ENCODE assay signal across 11 mouse cellular contexts in genomic region chrX:7605575-7605941, GRCm38 (mm10). TPM values are rescaled to one million over a fixed set of nuclear protein-coding genes. Genes with fewer than 3 reads are reported as not detected.
DNase-seq lines count a peak whose midpoint lies in the region; ATAC-seq lines count a peak whose summit lies in the region.
"Had no signal": no experiment of that assay in that cellular context is flagged by ENCODE, and none has a peak within 500 bp of the region (broad histone marks: within the 10 kb centered on the region; RNA-seq: fewer than 3 reads in every experiment).

No protein-coding gene starts in this region.

- H3K9ac ChIP-seq in heart, embryonic 11.5 days (ENCODE audit: low read depth, low read length), result no peak overlapping the region
- H3K9ac ChIP-seq in hindbrain, embryonic 13.5 days, result no peak overlapping the region

- H3K9me3 ChIP-seq in heart, embryonic 11.5 days (replicated peaks; ENCODE audit: control insufficient read depth, low read length), result no peaks in the 10 kb centered on the region
- no peaks in the 10 kb centered on the region for H3K9me3 ChIP-seq in hindbrain, embryonic 13.5 days
- H3K9me3 ChIP-seq: embryonic facial prominence, embryonic 13.5 days had no signal

- no peak for ATAC-seq in heart, embryonic 11.5 days (replicated peaks; ENCODE audit: insufficient number of reproducible peaks, low FRiP score, low TSS enrichment)
- ATAC-seq in hindbrain, embryonic 13.5 days (ENCODE audit: low FRiP score), result peak; percentile 41

- DNase-seq in heart, postnatal 25 days (ENCODE audit: low spot score), result no peak
- peak; percentile 36 for DNase-seq in CD4-positive, CD25-positive, alpha-beta regulatory T cell, adult 2 months (ENCODE audit: low read depth, low spot score)
- no peak for DNase-seq in urinary bladder, adult 18-20 months (ENCODE audit: low spot score in 2 of 2)
- DNase-seq in kidney, adult 18-20 months, result no peak
- DNase-seq in kidney, postnatal 36 days, result no peak

- no peak overlapping the region for H3K27ac ChIP-seq in heart, embryonic 11.5 days (ENCODE audit: low read depth, low read length)
- H3K27ac ChIP-seq in hindbrain, embryonic 13.5 days, result no peak overlapping the region
- H3K27ac ChIP-seq in macrophage, result no peak overlapping the region
- H3K27ac ChIP-seq: embryonic facial prominence, embryonic 13.5 days had no signal

- peaks cover 33% of the 10 kb centered on the region; the same call in 1 of the 2 replicates for H3K79me2 ChIP-seq in macrophage (ENCODE audit: inconsistent target)

- peaks cover 3% of the 10 kb centered on the region; the same call in 1 of the 2 replicates for H3K27me3 ChIP-seq in heart, embryonic 11.5 days (ENCODE audit: control insufficient read depth, insufficient read depth, low read length)
- peaks cover 4% of the 10 kb centered on the region; the same call in 1 of the 2 replicates for H3K27me3 ChIP-seq in hindbrain, embryonic 13.5 days
- H3K27me3 ChIP-seq: embryonic facial prominence, embryonic 13.5 days had no signal

- peak overlapping the region; percentile 32; the same call in 1 of the 2 replicates for H3K4me2 ChIP-seq in heart, embryonic 11.5 days
- no peak overlapping the region for H3K4me2 ChIP-seq in hindbrain, embryonic 13.5 days

- H3K4me3 ChIP-seq in heart, embryonic 11.5 days (ENCODE audit: low read depth, low read length), result no peak overlapping the region
- H3K4me3 ChIP-seq in hindbrain, embryonic 13.5 days, result no peak overlapping the region
- peak overlapping the region; percentile 61; the same call in 1 of the 2 replicates for H3K4me3 ChIP-seq in macrophage (ENCODE audit: inconsistent target)

- no peaks in the 10 kb centered on the region for H3K36me3 ChIP-seq in heart, embryonic 11.5 days (ENCODE audit: control insufficient read depth, insufficient read depth, low read length)
- no peaks in the 10 kb centered on the region for H3K36me3 ChIP-seq in hindbrain, embryonic 13.5 days
- no peaks in the 10 kb centered on the region for H3K36me3 ChIP-seq in macrophage (ENCODE audit: inconsistent target)
- H3K36me3 ChIP-seq: embryonic facial prominence, embryonic 13.5 days had no signal

- intact Hi-C loops in heart, postnatal 25 days (cut with DNase I), result loop anchor here (5.0 to 10.0 kb wide), 2 partner anchors 37 to 339 kb away; partner anchors contain the start of gene Hdac6

- WGBS in heart, embryonic 11.5 days (ENCODE audit: insufficient replicate concordance), result 36% methylated on average over 8 of the region's 8 CpGs
- 45% methylated on average over 8 of the region's 8 CpGs for WGBS in hindbrain, embryonic 13.5 days
- WGBS in macrophage (ENCODE audit: missing documents), result 34% methylated on average over 6 of the region's 8 CpGs

- H3K4me1 ChIP-seq in heart, embryonic 11.5 days (ENCODE audit: control insufficient read depth, insufficient read depth, low read length), result no peaks in the 10 kb centered on the region
- H3K4me1 ChIP-seq in hindbrain, embryonic 13.5 days (replicated peaks), result peaks cover 11% of the 10 kb centered on the region

RNA-seq across cellular contexts. Expression of gene Ccdc22, which starts 0.2 kb away (rescaled TPM):
- 17.4 and 18.7 TPM in 2 replicates for polyA plus RNA-seq in heart, embryonic 11.5 days (2014; fragmentation: Nextera tagmentation; extraction: Ambion mirVana)
- 10 to 100 TPM; 11.6 to 11.9 TPM for total RNA-seq in heart, postnatal 25 days (2021)
- polyA plus RNA-seq in hindbrain, embryonic 13.5 days (2015; fragmentation: Nextera tagmentation; extraction: Ambion mirVana), result 29.6 and 32.0 TPM in 2 replicates
- 10 to 100 TPM; 15.6 to 95.0 (median 38.7) TPM for total RNA-seq in macrophage (2018; cell fraction: chromatin; rRNA removed)
- total RNA-seq in macrophage (2018; cell fraction: cytosol; rRNA removed), result 10 to 100 TPM; 17.9 to 34.2 (median 24.6) TPM
- 10 to 100 TPM; 15.1 to 50.4 (median 22.6) TPM for total RNA-seq in macrophage (2018; cell fraction: nucleus; rRNA removed)
- polyA plus RNA-seq in macrophage (2018), result 18.2 to 30.9 TPM (median 28.2 TPM) in 3 replicates

RNA-seq across cellular contexts. Expression of gene Cacna1f, which starts 1.3 kb away (rescaled TPM):
- not detected in 2 replicates for polyA plus RNA-seq in heart, embryonic 11.5 days (2014; fragmentation: Nextera tagmentation; extraction: Ambion mirVana)
- total RNA-seq in heart, postnatal 25 days (2021), result not detected
- polyA plus RNA-seq in hindbrain, embryonic 13.5 days (2015; fragmentation: Nextera tagmentation; extraction: Ambion mirVana), result 0.13 TPM in 1 of 2 replicates, not detected in the other
- under 1 TPM in 1 of 26 experiments, not detected in 25; 0.34 TPM for total RNA-seq in macrophage (2018; cell fraction: chromatin; rRNA removed)
- total RNA-seq in macrophage (2018; cell fraction: cytosol; rRNA removed), result under 1 TPM; 0.09 to 0.44 (median 0.24) TPM
- under 1 TPM in 13 of 26 experiments, not detected in 13; 0.06 to 0.37 (median 0.13) TPM for total RNA-seq in macrophage (2018; cell fraction: nucleus; rRNA removed)
- polyA plus RNA-seq in macrophage (2018), result 0.09 to 0.16 TPM (median 0.15 TPM) in 3 replicates
- total RNA-seq: adrenal gland, postnatal 25 days; hematopoietic stem cell, adult 5-6 weeks had no signal
- polyA plus RNA-seq: embryonic facial prominence, embryonic 13.5 days had no signal

RNA-seq across cellular contexts. Expression of gene Ppp1r3f, which starts 31.5 kb away (rescaled TPM):
- polyA plus RNA-seq in heart, embryonic 11.5 days (2014; fragmentation: Nextera tagmentation; extraction: Ambion mirVana), result 1.1 and 1.6 TPM in 2 replicates
- total RNA-seq in heart, postnatal 25 days (2021), result 1 to 10 TPM; 2.2 to 2.5 TPM
- polyA plus RNA-seq in hindbrain, embryonic 13.5 days (2015; fragmentation: Nextera tagmentation; extraction: Ambion mirVana), result 4.4 and 5.2 TPM in 2 replicates
- total RNA-seq in macrophage (2018; cell fraction: chromatin; rRNA removed), result 10 to 100 TPM in 2 of 26 experiments, 1 to 10 TPM in 24; 1.1 to 13.8 (median 5.8) TPM
- total RNA-seq in macrophage (2018; cell fraction: cytosol; rRNA removed), result 1 to 10 TPM in 23 of 26 experiments, under 1 TPM in 3; 0.81 to 3.7 (median 1.5) TPM
- total RNA-seq in macrophage (2018; cell fraction: nucleus; rRNA removed), result 1 to 10 TPM; 1.3 to 9.5 (median 4.8) TPM
- 1.1 to 2.8 TPM (median 1.4 TPM) in 3 replicates for polyA plus RNA-seq in macrophage (2018)

RNA-seq across cellular contexts. Expression of gene Foxp3, which starts 32.1 kb away (rescaled TPM):
- 0.07 TPM in 1 of 2 replicates, not detected in the other for polyA plus RNA-seq in heart, embryonic 11.5 days (2014; fragmentation: Nextera tagmentation; extraction: Ambion mirVana)
- not detected for total RNA-seq in heart, postnatal 25 days (2021)
- 0.21 TPM in 1 of 2 replicates, not detected in the other for polyA plus RNA-seq in hindbrain, embryonic 13.5 days (2015; fragmentation: Nextera tagmentation; extraction: Ambion mirVana)
- under 1 TPM in 1 of 26 experiments, not detected in 25; 0.27 TPM for total RNA-seq in macrophage (2018; cell fraction: chromatin; rRNA removed)
- total RNA-seq in macrophage (2018; cell fraction: cytosol; rRNA removed), result under 1 TPM in 1 of 26 experiments, not detected in 25; 0.10 TPM
- not detected for total RNA-seq in macrophage (2018; cell fraction: nucleus; rRNA removed)
- polyA plus RNA-seq in macrophage (2018), result 0.04 TPM in 1 of 3 replicates, not detected in the others
- total RNA-seq: adrenal gland, postnatal 25 days had no signal
- polyA plus RNA-seq: embryonic facial prominence, embryonic 13.5 days had no signal

RNA-seq across cellular contexts. Expression of gene Syp, which starts 32.7 kb away (rescaled TPM):
- 0.74 and 1.6 TPM in 2 replicates for polyA plus RNA-seq in heart, embryonic 11.5 days (2014; fragmentation: Nextera tagmentation; extraction: Ambion mirVana)
- total RNA-seq in heart, postnatal 25 days (2021), result 1 to 10 TPM; 1.7 to 2.4 TPM
- 108 and 115 TPM in 2 replicates for polyA plus RNA-seq in hindbrain, embryonic 13.5 days (2015; fragmentation: Nextera tagmentation; extraction: Ambion mirVana)
- 1 to 10 TPM in 7 of 26 experiments, under 1 TPM in 8, not detected in 11; 0.29 to 2.9 (median 0.92) TPM for total RNA-seq in macrophage (2018; cell fraction: chromatin; rRNA removed)
- total RNA-seq in macrophage (2018; cell fraction: cytosol; rRNA removed), result 1 to 10 TPM in 10 of 26 experiments, under 1 TPM in 16; 0.35 to 1.9 (median 0.76) TPM
- 1 to 10 TPM in 20 of 26 experiments, under 1 TPM in 5, not detected in 1; 0.50 to 4.2 (median 1.4) TPM for total RNA-seq in macrophage (2018; cell fraction: nucleus; rRNA removed)
- 0.78 to 1.6 TPM (median 1.4 TPM) in 3 replicates for polyA plus RNA-seq in macrophage (2018)
